Mouse (Mus musculus) kidney, adult 2 months (tissue): ENCODE results near the gene Map3k1. TPM values are rescaled to one million over a fixed set of nuclear protein-coding genes. Genes with fewer than 3 reads are reported as not detected.

Experiments used
- DNase-seq: peaks from one replicate; pipeline ENCODE4 v3.0.0; 2021
- H3K27ac ChIP-seq: fragments of 200-500 bp; 2 replicates; pipeline ENCODE4 v1.5.1; 2012; ENCODE audit warnings: low read depth, low read length, control low read depth, inconsistent platforms; ENCODE audit not compliant: insufficient read depth
- H3K27me3 ChIP-seq: fragments of 200-500 bp; replicated peaks from 2 replicates; pipeline ENCODE4 v1.6.1; 2012; ENCODE audit warnings: mild to moderate bottlenecking, moderate library complexity, low read length, inconsistent platforms; ENCODE audit not compliant: control insufficient read depth, insufficient read depth
- H3K36me3 ChIP-seq: fragments of 200-500 bp; 2 replicates; pipeline ENCODE4 v1.6.1; 2012; ENCODE audit warnings: mild to moderate bottlenecking, moderate library complexity, low read length, inconsistent platforms; ENCODE audit not compliant: control insufficient read depth, insufficient read depth
- H3K4me1 ChIP-seq: fragments of 200-500 bp; 2 replicates; pipeline ENCODE4 v1.6.1; 2011; ENCODE audit warnings: low read length; ENCODE audit not compliant: control insufficient read depth, insufficient read depth
- H3K4me3 ChIP-seq: fragments of 200-500 bp; 2 replicates; pipeline ENCODE4 v1.5.1; 2011; ENCODE audit warnings: mild to moderate bottlenecking, low read depth, low read length, control low read depth; ENCODE audit not compliant: insufficient read depth
- CTCF ChIP-seq: fragments of 200-500 bp; conservative IDR thresholded peaks from 2 replicates; pipeline ENCODE4 v1.5.1; 2011; ENCODE audit warnings: low read depth, mild to moderate bottlenecking, control low read depth, low read length, moderate library complexity, mixed read lengths; ENCODE audit not compliant: insufficient read depth, insufficient read length
- POLR2A ChIP-seq: fragments of 200-500 bp; IDR thresholded peaks from one replicate; pipeline ENCODE4 v1.6.1; 2011; ENCODE audit warnings: low read depth, low read length, control low read depth
- WGBS: fragments of 180-500 bp; shearing (Covaris S2); methylation state at CpG from one replicate; pipeline ENCODE4 v1.1.7; 2018; 5-methylcytosine and 5-hydroxymethylcytosine counted together
- polyA plus RNA-seq: library from polyadenylated mRNA; depleted of rRNA; stranded (reverse); fragments of >200 nt; gene quantifications from 2 replicates; pipeline ENCODE4 v1.2.3, GENCODE M21; 2012

Map3k1 gene
- polyA plus RNA-seq, 1 experiment: 16.6 TPM

DNA sequence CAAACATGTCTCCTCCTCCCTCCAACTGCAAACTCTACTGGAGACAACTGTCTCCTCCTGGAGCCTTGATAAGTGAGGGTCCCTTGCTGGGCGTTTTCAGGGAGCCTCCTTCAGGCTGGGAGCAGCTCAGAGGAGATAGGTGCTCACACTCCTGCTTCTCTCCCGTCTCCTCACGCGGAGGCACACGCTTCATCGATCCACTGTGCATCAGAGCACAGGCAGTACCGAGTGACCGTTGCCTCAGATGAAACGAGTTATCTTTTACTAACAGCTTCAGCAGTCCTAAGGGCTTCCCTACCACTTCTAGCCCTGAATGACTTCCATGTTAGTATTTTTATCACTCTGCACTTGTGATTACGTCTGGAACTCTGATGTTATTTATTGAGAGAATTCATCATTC lies 30.9 kb downstream of the Map3k1 start:
- WGBS: 41% methylated on average over 10 of the region's 10 CpGs
- DNase-seq: no peak
- TF ChIP-seq CTCF (no peak), POLR2A (no peak)
- Histone ChIP-seq H3K36me3 (peaks cover 2% of the 10 kb centered on the region), H3K27me3 (no peaks in the 10 kb centered on the region), H3K4me3 (no peak overlapping the region), H3K27ac (peak overlapping the region; percentile 10; the same call in 1 of the 2 replicates), H3K4me1 (peaks cover 14% of the 10 kb centered on the region; the same call in 1 of the 2 replicates)

GRCm38 (mm10) chr13:111777179-111777578 lies 31.6 kb downstream of the Map3k1 start:
- Histone ChIP-seq H3K4me3 (no peak overlapping the region), H3K4me1 (peaks cover 14% of the 10 kb centered on the region; the same call in 1 of the 2 replicates), H3K36me3 (peaks cover 5% of the 10 kb centered on the region), H3K27ac (peak overlapping the region; percentile 10), H3K27me3 (no peaks in the 10 kb centered on the region)
- DNase-seq: no peak
- no peak for TF ChIP-seq POLR2A
- TF ChIP-seq CTCF: no peak
- WGBS: 38% methylated on average over 7 of the region's 7 CpGs

DNA sequence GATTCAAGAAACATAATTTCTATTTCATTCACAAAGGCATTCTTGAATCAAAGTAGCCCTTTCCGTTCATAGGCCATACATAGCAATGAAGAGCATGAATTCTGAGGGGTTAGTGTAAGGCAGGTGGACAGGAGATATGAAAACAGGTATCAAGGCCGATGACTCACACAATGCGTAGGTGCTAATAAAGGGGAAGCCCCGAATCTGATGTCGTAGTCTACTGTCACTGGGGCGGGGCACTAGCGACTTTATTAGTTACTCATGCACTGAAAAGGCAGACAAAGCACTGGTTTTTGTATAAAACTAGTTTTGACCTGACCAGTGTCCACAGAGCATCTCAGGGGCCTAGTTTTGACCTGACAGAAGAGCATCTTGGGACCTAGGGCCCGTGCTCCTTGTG lies 36.7 kb downstream of the Map3k1 start:
- Histone ChIP-seq H3K27ac (no peak overlapping the region), H3K4me1 (peaks cover 2% of the 10 kb centered on the region; the same call in 1 of the 2 replicates), H3K4me3 (no peak overlapping the region), H3K27me3 (no peaks in the 10 kb centered on the region), H3K36me3 (peaks cover 8% of the 10 kb centered on the region)
- no peak for DNase-seq
- WGBS: 84% methylated on average over 8 of the region's 8 CpGs
- TF ChIP-seq POLR2A: no peak
- TF ChIP-seq CTCF: no peak

DNA sequence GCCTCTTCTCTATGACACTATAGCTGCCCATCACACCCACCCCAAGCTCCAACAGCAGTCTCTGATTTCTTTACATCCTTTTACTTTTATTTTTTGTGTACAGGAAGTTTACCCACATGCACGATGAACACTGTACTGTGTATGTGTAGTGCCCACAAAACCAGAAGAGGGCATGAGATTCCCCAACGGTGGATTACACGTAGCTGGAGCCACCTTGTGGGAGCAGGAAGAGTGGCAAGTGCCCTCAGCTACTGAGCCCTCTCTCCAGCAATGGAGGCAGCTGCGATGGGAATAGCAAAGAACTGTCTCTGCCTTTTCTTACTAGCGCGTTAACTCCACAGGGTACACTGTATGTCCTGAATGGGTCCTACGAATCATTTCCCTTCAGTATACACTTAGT lies 37.6 kb downstream of the Map3k1 start:
- 41% methylated on average over 7 of the region's 7 CpGs for WGBS
- Histone ChIP-seq H3K4me1 (no peaks in the 10 kb centered on the region), H3K4me3 (no peak overlapping the region), H3K27ac (no peak overlapping the region), H3K36me3 (peaks cover 8% of the 10 kb centered on the region), H3K27me3 (no peaks in the 10 kb centered on the region)
- DNase-seq: peak; percentile 67
- TF ChIP-seq POLR2A (no peak), CTCF (peak; percentile 83)

- DNase-seq: no peak
- Histone ChIP-seq H3K27ac (no peak overlapping the region), H3K36me3 (peaks cover 8% of the 10 kb centered on the region), H3K4me3 (no peak overlapping the region), H3K4me1 (no peaks in the 10 kb centered on the region), H3K27me3 (no peaks in the 10 kb centered on the region)
- TF ChIP-seq POLR2A (no peak), CTCF (no peak)
- 83% methylated on average over 9 of the region's 9 CpGs for WGBS
Observed at GRCm38 (mm10) chr13:111770776-111771175, 38.0 kb downstream of the Map3k1 start.

GRCm38 (mm10) chr13:111762526-111762925 lies 46.3 kb downstream of the Map3k1 start:
- H3K27me3 ChIP-seq: no peaks in the 10 kb centered on the region
- 88% methylated on average over 12 of the region's 12 CpGs for WGBS
- H3K4me3 ChIP-seq: no peak overlapping the region
- no peak for TF ChIP-seq CTCF
- no peak for TF ChIP-seq POLR2A
- H3K27ac ChIP-seq: no peak overlapping the region
- no peaks in the 10 kb centered on the region for H3K4me1 ChIP-seq
- DNase-seq: no peak
- H3K36me3 ChIP-seq: peaks cover 14% of the 10 kb centered on the region

DNA sequence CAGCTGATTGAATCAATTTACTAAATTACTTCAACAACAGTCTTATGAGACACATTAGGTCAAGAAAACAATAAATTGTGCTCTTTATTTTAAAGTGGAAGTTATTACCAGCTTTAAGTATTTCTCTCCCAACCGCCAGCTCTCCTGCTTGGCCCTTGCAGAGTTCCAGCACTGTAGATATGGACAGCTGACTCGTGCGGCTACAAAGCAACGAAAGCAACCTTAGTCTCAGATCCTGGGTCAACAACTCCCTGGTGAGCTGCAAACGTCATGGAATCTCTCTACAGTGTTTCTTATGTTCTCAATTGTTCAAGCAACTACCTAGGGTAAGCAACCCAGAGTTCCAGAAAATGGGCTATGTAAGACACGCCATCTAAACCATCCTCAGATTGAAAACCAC lies 51.8 kb downstream of the Map3k1 start:
- Histone ChIP-seq H3K4me3 (no peak overlapping the region), H3K27me3 (no peaks in the 10 kb centered on the region), H3K4me1 (no peaks in the 10 kb centered on the region), H3K36me3 (peaks cover 19% of the 10 kb centered on the region), H3K27ac (no peak overlapping the region)
- TF ChIP-seq POLR2A: no peak
- TF ChIP-seq CTCF: no peak
- WGBS: 86% methylated on average over 6 of the region's 6 CpGs
- DNase-seq: no peak

DNA sequence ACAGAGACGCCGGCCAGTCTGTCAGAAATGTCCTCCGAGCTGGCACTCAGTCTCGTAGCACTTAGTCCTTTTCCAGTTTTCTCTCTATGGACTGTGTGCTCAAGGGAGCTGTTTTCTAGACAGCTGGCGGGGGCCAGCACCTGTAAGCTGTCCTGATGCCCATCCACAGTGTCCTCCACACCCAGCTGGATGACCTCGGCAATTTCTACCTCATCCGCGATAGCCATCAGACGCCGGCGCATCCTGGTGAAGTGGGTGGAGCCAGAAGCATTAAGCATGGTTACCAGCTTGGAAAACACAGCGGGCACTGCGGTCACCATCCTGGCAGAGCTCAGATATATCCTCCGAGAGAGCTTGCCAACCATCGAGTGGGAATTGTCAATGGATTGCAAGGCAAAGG lies 52.9 kb downstream of the Map3k1 start:
- WGBS: 96% methylated on average over 15 of the region's 15 CpGs
- TF ChIP-seq POLR2A: no peak
- no peak overlapping the region for H3K27ac ChIP-seq
- H3K36me3 ChIP-seq: peaks cover 18% of the 10 kb centered on the region
- H3K4me3 ChIP-seq: no peak overlapping the region
- no peaks in the 10 kb centered on the region for H3K27me3 ChIP-seq
- H3K4me1 ChIP-seq: no peaks in the 10 kb centered on the region
- DNase-seq: no peak
